Mouse (Mus musculus): ENCODE results near the gene Mat2b. TPM values are rescaled to one million over a fixed set of nuclear protein-coding genes. Genes with fewer than 3 reads are reported as not detected.

Mat2b gene
- 171 TPM for polyA plus RNA-seq (2017; shearing (Covaris generic))

DNA sequence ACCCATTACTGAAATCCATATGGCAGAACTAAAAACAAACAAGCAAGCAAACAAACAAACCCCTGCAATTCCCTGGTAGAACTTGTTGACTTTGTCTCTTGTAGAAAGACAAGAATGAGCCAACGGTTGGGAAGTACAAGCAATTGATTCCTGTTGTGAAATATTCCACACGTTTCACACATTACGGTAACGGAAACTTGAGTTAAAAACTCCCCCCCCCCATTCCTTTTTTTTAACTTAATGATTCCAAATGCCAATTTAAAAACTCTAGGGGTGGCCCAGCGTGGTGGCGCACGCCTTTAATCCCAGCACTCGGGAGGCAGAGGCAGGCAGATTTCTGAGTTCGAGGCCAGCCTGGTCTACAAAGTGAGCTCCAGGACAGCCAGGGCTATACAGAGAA lies at the start of gene Mat2b:
Gene Mat2b, minus strand, starts transcription at position 101 of the 400 bp plus-strand sequence.

DNA sequence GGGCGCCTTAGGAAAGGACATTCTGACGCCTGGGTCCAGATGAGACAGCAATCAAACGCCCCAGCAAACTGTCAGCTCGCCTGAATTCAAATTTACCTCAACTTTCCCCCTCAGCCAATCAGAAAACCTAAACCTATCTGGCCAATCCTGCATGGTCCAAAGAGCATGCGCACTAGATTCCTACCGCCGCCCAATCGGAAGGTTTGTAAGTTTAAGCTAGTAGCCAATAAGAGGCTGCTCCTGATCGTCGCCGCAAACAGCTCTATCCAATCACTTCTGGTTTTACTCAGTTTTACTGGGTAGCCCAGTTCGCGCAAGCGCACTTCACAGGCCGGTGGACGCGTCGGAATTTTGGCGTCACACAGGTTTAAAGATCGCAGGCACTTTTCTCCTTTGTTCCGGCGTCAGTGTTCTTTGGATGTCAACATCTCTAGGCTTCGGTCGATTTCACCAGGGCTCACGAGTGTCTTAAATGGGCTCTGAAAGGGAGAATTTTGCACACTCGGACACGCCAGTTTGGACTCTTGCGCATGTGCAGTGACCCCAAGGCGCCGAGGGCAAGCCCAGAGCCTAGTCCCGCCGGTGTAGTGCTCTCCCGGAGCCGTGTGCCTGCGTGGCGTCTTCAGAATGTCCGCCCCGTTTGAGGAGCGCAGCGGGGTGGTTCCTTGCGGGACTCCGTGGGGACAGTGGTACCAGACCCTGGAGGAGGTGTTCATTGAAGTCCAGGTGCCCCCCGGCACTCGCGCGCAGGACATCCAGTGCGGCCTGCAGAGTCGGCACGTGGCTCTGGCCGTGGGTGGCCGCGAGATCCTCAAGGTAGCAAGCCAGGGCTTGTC lies 38.6 kb upstream of the Mat2b start, which contains the start of the genes Hmmr and Nudcd2:
Gene Hmmr, minus strand, starts transcription at position 84 of the 836 bp plus-strand sequence.
Gene Nudcd2, plus strand, starts transcription at position 329 of the 836 bp plus-strand sequence.

Other genes with a start within 250 kb of the Mat2b start
- gene Hmmr, start 38.2 kb upstream of the Mat2b start, polyA plus RNA-seq (2017; shearing (Covaris generic)) = 0.39 TPM
- gene Nudcd2, start 38.5 kb upstream of the Mat2b start, polyA plus RNA-seq (2017; shearing (Covaris generic)) = 24.4 TPM
- gene Ccng1, start 60.1 kb upstream of the Mat2b start, polyA plus RNA-seq (2017; shearing (Covaris generic)) = 64.6 TPM

Measured in effector memory CD4-positive, alpha-beta T cell, adult 5 months (primary cell).